Mouse (Mus musculus): ENCODE results near the gene Myof.

- TF ChIP-seq CTCF (IDR thresholded peaks at IDR 0.05; ENCODE audit: insufficient read depth, low read depth, low read length) (no peak), POLR2A (IDR thresholded peaks at IDR 0.05; ENCODE audit: insufficient read depth, low read depth, low read length) (no peak)
Measured at GRCm38 (mm10) chr19:38030673-38031137, 12.7 kb downstream of the Myof start.
